Mouse (Mus musculus): Measurements from ENCODE around the gene Spty2d1.
"Not testable (repeated sequence)": the region's sequence is repeated elsewhere in the genome, so short reads cannot be mapped to it uniquely, and the experiment has no call there.

Spty2d1 gene

GRCm38 (mm10) chr7:47020956-47021355 is 12.7 kb upstream of the Spty2d1 start:
- no peak for DNase-seq (ENCODE audit: low spot score in 2 of 2)

- DNase-seq (ENCODE audit: low spot score in 2 of 2) = peak in 1 of 2 experiments; percentile 11
Observed at GRCm38 (mm10) chr7:47019641-47020040, 11.4 kb upstream of the Spty2d1 start.

GRCm38 (mm10) chr7:47017146-47017545 is 8.9 kb upstream of the Spty2d1 start:
- no peak for DNase-seq (ENCODE audit: low spot score in 2 of 2)

GRCm38 (mm10) chr7:47016602-47017001 is 8.4 kb upstream of the Spty2d1 start:
- no peak for DNase-seq (ENCODE audit: low spot score in 2 of 2)

GRCm38 (mm10) chr7:47015390-47016065 is 7.3 kb upstream of the Spty2d1 start:
- DNase-seq (ENCODE audit: low spot score in 2 of 2) = peak; percentile 48 to 62

- DNase-seq (ENCODE audit: low spot score in 2 of 2) = no peak
Observed at GRCm38 (mm10) chr7:47014564-47015389, 6.6 kb upstream of the Spty2d1 start.

GRCm38 (mm10) chr7:47013131-47013767 is 5.0 kb upstream of the Spty2d1 start:
- no peak for DNase-seq (ENCODE audit: low spot score in 2 of 2)

GRCm38 (mm10) chr7:47007818-47008167 is 418 bp downstream of the Spty2d1 start:
- no peak for DNase-seq (ENCODE audit: low spot score in 2 of 2)

GRCm38 (mm10) chr7:47007109-47007780 is 966 bp downstream of the Spty2d1 start:
- no peak for DNase-seq (ENCODE audit: low spot score in 2 of 2)

- DNase-seq (ENCODE audit: low spot score in 2 of 2) = no peak
Observed at GRCm38 (mm10) chr7:47003411-47004115, 4.6 kb downstream of the Spty2d1 start.

GRCm38 (mm10) chr7:47001900-47002275 is 6.3 kb downstream of the Spty2d1 start:
- DNase-seq (ENCODE audit: low spot score in 2 of 2) = no peak

GRCm38 (mm10) chr7:47001125-47001899 is 6.9 kb downstream of the Spty2d1 start:
- no peak for DNase-seq (ENCODE audit: low spot score in 2 of 2)

GRCm38 (mm10) chr7:47000644-47000983 is 7.6 kb downstream of the Spty2d1 start:
- no peak for DNase-seq (ENCODE audit: low spot score in 2 of 2)

GRCm38 (mm10) chr7:46999983-47000643 is 8.1 kb downstream of the Spty2d1 start:
- DNase-seq (ENCODE audit: low spot score in 2 of 2) = no peak

GRCm38 (mm10) chr7:46998942-46999341 is 9.3 kb downstream of the Spty2d1 start:
- no peak for DNase-seq (ENCODE audit: low spot score in 2 of 2)

- DNase-seq (ENCODE audit: low spot score in 2 of 2) = no peak
Observed at GRCm38 (mm10) chr7:46997644-46998395, 10.4 kb downstream of the Spty2d1 start.

GRCm38 (mm10) chr7:46997008-46997407 is 11.2 kb downstream of the Spty2d1 start:
- DNase-seq (ENCODE audit: low spot score in 2 of 2) = no peak

GRCm38 (mm10) chr7:46995558-46995957 is 12.7 kb downstream of the Spty2d1 start:
- DNase-seq (ENCODE audit: low spot score in 2 of 2) = no peak

- no peak for DNase-seq (ENCODE audit: low spot score in 2 of 2)
Observed at GRCm38 (mm10) chr7:46993079-46993478, 15.1 kb downstream of the Spty2d1 start.

- not testable (repeated sequence) for DNase-seq (ENCODE audit: low spot score in 2 of 2)
Observed at GRCm38 (mm10) chr7:46989387-46989786, 18.8 kb downstream of the Spty2d1 start.
